25 mouse cellular contexts compared by ENCODE assay signal in genomic region chr3:120885401-120885800, GRCm38 (mm10).
DNase-seq lines count a peak whose midpoint lies in the region; ATAC-seq and TF ChIP-seq lines count a peak whose summit lies in the region.
"Had no signal": no experiment of that assay in that cellular context is flagged by ENCODE, and none has a peak within 500 bp of the region (broad histone marks: within the 10 kb centered on the region; RNA-seq: fewer than 3 reads in every experiment).

No protein-coding gene starts in this region.

- peaks cover 14% of the 10 kb centered on the region for H3K4me1 ChIP-seq in forebrain, embryonic 16.5 days (replicated peaks; ENCODE audit: control insufficient read depth, insufficient read depth, low read length)
- peaks cover 11% of the 10 kb centered on the region for H3K4me1 ChIP-seq in forebrain, embryonic 13.5 days
- H3K4me1 ChIP-seq in cortical plate, adult 2 months (ENCODE audit: control insufficient read depth, insufficient read depth, low read length) = no peaks in the 10 kb centered on the region
- H3K4me1 ChIP-seq: embryonic facial prominence, embryonic 13.5 days; limb, embryonic 12.5 days; liver, embryonic 15.5 days had no signal

- no peak for DNase-seq in cerebellum, postnatal 4 days (ENCODE audit: low spot score in 2 of 2)
- no peak for DNase-seq in left cerebral cortex, adult 2 months (ENCODE audit: extremely low spot score in 1 of 2, low spot score in 2 of 2)
- DNase-seq in left cerebral cortex, adult 18-20 months (ENCODE audit: low spot score in 2 of 2) = no peak
- DNase-seq: adrenal gland, adult 8-10 months; heart, postnatal 14 days; kidney, adult 2 months; kidney, postnatal 36 days; lung, embryonic 14.5 days; lung, postnatal 14 days; thymus, adult 2 months; thymus, postnatal 36 days had no signal

- intact Hi-C loops in left cerebral cortex, adult 2 months (cut with DNase I) = loop anchor here (5.0 to 10.0 kb wide), 6 partner anchors 97 to 671 kb away; no protein-coding TSS in a partner anchor

- TF ChIP-seq CTCF in left cerebral cortex, adult 2 months (IDR thresholded peaks at IDR 0.05) = no peak
- no peak for TF ChIP-seq CTCF in cortical plate, adult 2 months (IDR thresholded peaks at IDR 0.05; ENCODE audit: extremely low read depth, insufficient read depth, low read length)

- H3K27ac ChIP-seq in forebrain, embryonic 16.5 days (ENCODE audit: low read length) = 0 out of 2 replicates have a peak overlapping the region, but pooled peaks have one; percentile 24
- H3K27ac ChIP-seq in forebrain, embryonic 13.5 days = no peak overlapping the region
- H3K27ac ChIP-seq in left cerebral cortex, adult 2 months = peak overlapping the region; percentile 63
- H3K27ac ChIP-seq in cortical plate, adult 2 months (ENCODE audit: insufficient read depth, low read length) = peak overlapping the region; percentile 45; the same call in 1 of the 2 replicates
- H3K27ac ChIP-seq: embryonic facial prominence, embryonic 13.5 days; hindbrain, embryonic 10.5 days; hindbrain, postnatal 0 days; intestine, embryonic 15.5 days; limb, embryonic 12.5 days; liver, embryonic 15.5 days had no signal

- H3K4me2 ChIP-seq in forebrain, embryonic 16.5 days (ENCODE audit: low read length) = no peak overlapping the region
- no peak overlapping the region for H3K4me2 ChIP-seq in forebrain, embryonic 13.5 days
- H3K4me2 ChIP-seq: embryonic facial prominence, embryonic 13.5 days; limb, embryonic 12.5 days; liver, embryonic 15.5 days; midbrain, embryonic 11.5 days had no signal

- H3K9ac ChIP-seq in forebrain, embryonic 16.5 days (replicated peaks; ENCODE audit: low read depth, low read length) = no peak overlapping the region
- H3K9ac ChIP-seq in forebrain, embryonic 13.5 days = no peak overlapping the region
- H3K9ac ChIP-seq: embryonic facial prominence, embryonic 13.5 days; intestine, embryonic 15.5 days; limb, embryonic 12.5 days; liver, embryonic 15.5 days; lung, embryonic 14.5 days had no signal

- ATAC-seq in cerebellum, adult (ENCODE audit: insufficient number of reproducible peaks, low FRiP score, low TSS enrichment) = peak; percentile 45; the same call in 1 of the 2 replicates
- ATAC-seq in forebrain, embryonic 16.5 days = no peak
- no peak for ATAC-seq in forebrain, embryonic 13.5 days
- no peak for ATAC-seq in megakaryocyte-erythroid progenitor cell, adult 5-6 weeks (replicated peaks; ENCODE audit: low FRiP score, low TSS enrichment, poor library complexity, severe bottlenecking)
- ATAC-seq: hindbrain, postnatal 0 days; intestine, embryonic 15.5 days; midbrain, embryonic 16.5 days had no signal

- no peak for TF ChIP-seq POLR2A in cortical plate, adult 2 months (IDR thresholded peaks at IDR 0.05; ENCODE audit: extremely low read depth, insufficient read depth, low read length)

- H3K4me3 ChIP-seq in forebrain, embryonic 16.5 days (replicated peaks; ENCODE audit: low read length) = no peak overlapping the region
- H3K4me3 ChIP-seq in forebrain, embryonic 13.5 days = no peak overlapping the region
- peak overlapping the region; percentile 23; the same call in 1 of the 2 replicates for H3K4me3 ChIP-seq in left cerebral cortex, adult 2 months
- H3K4me3 ChIP-seq in cortical plate, adult 2 months (ENCODE audit: insufficient read depth, low read length) = peak overlapping the region; percentile 38; the same call in 1 of the 2 replicates
- H3K4me3 ChIP-seq: embryonic facial prominence, embryonic 13.5 days; hindbrain, embryonic 10.5 days; intestine, embryonic 15.5 days; limb, embryonic 12.5 days; liver, embryonic 15.5 days had no signal

- WGBS in forebrain, embryonic 16.5 days = 91% methylated on average over 5 of the region's 5 CpGs
- WGBS in forebrain, embryonic 13.5 days = 80% methylated on average over 5 of the region's 5 CpGs

- H3K9me3 ChIP-seq in forebrain, embryonic 16.5 days (ENCODE audit: control insufficient read depth, low read length) = no peaks in the 10 kb centered on the region
- no peaks in the 10 kb centered on the region for H3K9me3 ChIP-seq in forebrain, embryonic 13.5 days (replicated peaks)
- H3K9me3 ChIP-seq: embryonic facial prominence, embryonic 13.5 days; hindbrain, embryonic 10.5 days; intestine, embryonic 15.5 days; limb, embryonic 12.5 days; liver, embryonic 15.5 days had no signal

- H3K36me3 ChIP-seq in forebrain, embryonic 16.5 days (ENCODE audit: control insufficient read depth, insufficient read depth) = no peaks in the 10 kb centered on the region
- H3K36me3 ChIP-seq in forebrain, embryonic 13.5 days (ENCODE audit: poor library complexity, severe bottlenecking) = no peaks in the 10 kb centered on the region
- H3K36me3 ChIP-seq: embryonic facial prominence, embryonic 13.5 days; hindbrain, embryonic 10.5 days; intestine, embryonic 15.5 days; limb, embryonic 12.5 days; liver, embryonic 15.5 days had no signal

- H3K27me3 ChIP-seq in forebrain, embryonic 16.5 days (replicated peaks; ENCODE audit: control insufficient read depth, insufficient read depth, low read length) = no peaks in the 10 kb centered on the region
- H3K27me3 ChIP-seq in forebrain, embryonic 13.5 days = no peaks in the 10 kb centered on the region
- H3K27me3 ChIP-seq: CH12.LX; embryonic facial prominence, embryonic 13.5 days; intestine, embryonic 15.5 days; limb, embryonic 12.5 days; liver, embryonic 15.5 days had no signal

Comparison
In these comparisons a context has a peak if more than half of its experiments do, and no peak if none do; other contexts are left out.
1. H3K4me3 ChIP-seq: peak in left cerebral cortex, adult 2 months (single experiment) and cortical plate, adult 2 months (single experiment); none in forebrain, embryonic 16.5 days (single experiment) and forebrain, embryonic 13.5 days (single experiment).